ENCODE assay signal across 10 mouse cellular contexts in genomic region chr6:145445811-145446500, GRCm38 (mm10).
A peak's percentile ranks its signal among the peaks of the same experiment; 100 is the strongest.
DNase-seq lines count a peak whose midpoint lies in the region; ATAC-seq and TF ChIP-seq lines count a peak whose summit lies in the region.
"Had no signal": no experiment of that assay in that cellular context is flagged by ENCODE, and none has a peak within 500 bp of the region (broad histone marks: within the 10 kb centered on the region; RNA-seq: fewer than 3 reads in every experiment).

No protein-coding gene starts in this region.

- no peaks in the 10 kb centered on the region for H3K36me3 ChIP-seq in liver, adult 2 months (ENCODE audit: control insufficient read depth, insufficient read depth, low read length)
- no peaks in the 10 kb centered on the region for H3K36me3 ChIP-seq in liver, postnatal 0 days (replicated peaks; ENCODE audit: insufficient read depth, low read length)
- H3K36me3 ChIP-seq: hindbrain, embryonic 13.5 days had no signal

- no peak for TF ChIP-seq POLR2A in liver, adult 2 months (IDR thresholded peaks at IDR 0.05; ENCODE audit: extremely low read depth, insufficient read depth, low read length)

- 85% methylated on average over 8 of the region's 8 CpGs for WGBS in liver, adult 2 months
- 78% methylated on average over 8 of the region's 8 CpGs for WGBS in liver, postnatal 0 days (ENCODE audit: insufficient replicate concordance)

- peak; percentile 29 for DNase-seq in liver, adult 2 months (ENCODE audit: extremely low read depth, low read depth, low spot score)
- no peak for DNase-seq in liver, postnatal 0 days
- DNase-seq in adrenal gland, postnatal 14 days = peak; percentile 80
- DNase-seq in heart, adult 8-10 months (ENCODE audit: low spot score) = peak; percentile 53
- DNase-seq in lung, postnatal 36 days = peak; percentile 45
- no peak for DNase-seq in spleen, adult 18-20 months
- DNase-seq: cerebellum, postnatal 25 days had no signal

- no peak overlapping the region for H3K27ac ChIP-seq in liver, adult 2 months (replicated peaks; ENCODE audit: insufficient read depth, low read depth, low read length)
- H3K27ac ChIP-seq in liver, postnatal 0 days (ENCODE audit: low read depth) = no peak overlapping the region
- H3K27ac ChIP-seq: hindbrain, embryonic 13.5 days; liver, embryonic 14.5 days had no signal

- H3K9me3 ChIP-seq in liver, postnatal 0 days (ENCODE audit: low read length) = no peaks in the 10 kb centered on the region
- H3K9me3 ChIP-seq: hindbrain, embryonic 13.5 days had no signal

- no peak for TF ChIP-seq CTCF in liver, adult 2 months (IDR thresholded peaks at IDR 0.05; ENCODE audit: low read depth, low read length)
- no peak for TF ChIP-seq CTCF in liver, postnatal 0 days (IDR thresholded peaks at IDR 0.05; ENCODE audit: low read depth)

- no peak overlapping the region for H3K4me2 ChIP-seq in liver, postnatal 0 days (ENCODE audit: low read depth, low read length)
- H3K4me2 ChIP-seq: hindbrain, embryonic 13.5 days had no signal

- H3K27me3 ChIP-seq in liver, adult 2 months (ENCODE audit: control insufficient read depth, insufficient read depth, low read length) = no peaks in the 10 kb centered on the region; the same call in 1 of the 2 replicates
- no peaks in the 10 kb centered on the region for H3K27me3 ChIP-seq in liver, postnatal 0 days (ENCODE audit: insufficient read depth, low read length)
- H3K27me3 ChIP-seq: hindbrain, embryonic 13.5 days had no signal

- H3K4me1 ChIP-seq in liver, adult 2 months (ENCODE audit: control insufficient read depth, insufficient read depth, low read length) = no peaks in the 10 kb centered on the region
- H3K4me1 ChIP-seq in liver, postnatal 0 days (ENCODE audit: insufficient read depth) = no peaks in the 10 kb centered on the region

- no peak overlapping the region for H3K4me3 ChIP-seq in liver, adult 2 months (ENCODE audit: insufficient read depth, low read depth, low read length)
- no peak overlapping the region for H3K4me3 ChIP-seq in liver, postnatal 0 days (ENCODE audit: low read depth, low read length)
- H3K4me3 ChIP-seq: hindbrain, embryonic 13.5 days had no signal

- ATAC-seq in liver, postnatal 0 days = no peak
- ATAC-seq in frontal cortex, adult (ENCODE audit: low TSS enrichment) = no peak

- H3K79me2 ChIP-seq in liver, adult 2 months (ENCODE audit: control insufficient read depth, insufficient read depth, low read length) = no peaks in the 10 kb centered on the region

- no peak for TF ChIP-seq EP300 in liver, postnatal 0 days (IDR thresholded peaks at IDR 0.05; ENCODE audit: low read depth)

- no peak overlapping the region for H3K9ac ChIP-seq in liver, adult 2 months (ENCODE audit: low read depth, low read length)
- no peak overlapping the region for H3K9ac ChIP-seq in liver, postnatal 0 days (replicated peaks)
- H3K9ac ChIP-seq: hindbrain, embryonic 13.5 days; liver, embryonic 14.5 days had no signal

Comparison
In these comparisons a context has a peak if more than half of its experiments do, and no peak if none do; other contexts are left out.
1. DNase-seq: peak in liver, adult 2 months (single experiment), adrenal gland, postnatal 14 days (single experiment), heart, adult 8-10 months (single experiment) and lung, postnatal 36 days (single experiment); none in liver, postnatal 0 days (single experiment) and spleen, adult 18-20 months (0 of 2).